Comparison of ENCODE assay signal across 8 mouse cellular contexts in the genomic region with DNA sequence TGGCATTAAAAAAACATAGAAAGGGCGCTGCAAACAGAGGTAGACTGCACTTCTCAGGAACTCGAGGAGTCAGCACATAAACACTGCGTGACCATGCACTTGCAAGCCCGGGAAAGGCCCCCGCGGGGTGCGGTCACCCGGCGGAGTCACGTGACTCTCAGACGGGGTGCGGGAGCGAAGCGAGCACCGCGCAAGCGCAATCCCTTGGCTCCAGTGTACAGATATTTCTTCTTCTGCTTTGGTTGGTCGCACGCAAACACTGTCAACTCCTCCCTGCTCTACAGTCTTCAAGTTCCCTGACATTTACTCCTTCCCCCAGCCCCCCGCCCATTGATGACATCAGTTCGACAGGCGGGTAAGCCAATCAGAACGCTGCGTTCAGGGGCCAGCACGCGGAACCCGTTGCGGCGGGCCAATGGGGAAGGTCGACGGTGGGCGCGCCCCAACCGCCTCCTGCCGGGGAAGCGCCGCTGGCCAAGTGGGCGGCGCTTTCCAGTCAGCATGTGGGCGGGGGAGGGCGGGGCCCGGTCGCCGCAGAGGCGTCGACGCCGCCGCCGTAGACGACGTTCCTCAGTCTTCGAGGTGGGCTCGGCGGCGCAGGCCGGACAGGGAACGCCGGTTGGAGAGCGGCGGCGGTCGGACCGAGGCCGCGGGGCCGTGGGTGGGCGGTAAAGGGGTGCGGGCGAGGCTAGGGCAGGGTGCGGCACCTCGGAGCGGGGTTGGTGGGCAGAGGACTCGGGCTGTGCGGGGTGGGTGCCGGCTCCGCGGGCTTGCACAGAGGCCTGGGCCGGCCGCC. TPM values are rescaled to one million over a fixed set of nuclear protein-coding genes. Genes with fewer than 3 reads are reported as not detected.
A peak's percentile ranks its signal among the peaks of the same experiment; 100 is the strongest.
DNase-seq lines count a peak whose midpoint lies in the region; ATAC-seq lines count a peak whose summit lies in the region.

A gene (plus strand): TSS at position 537 of the 796 bp plus-strand sequence.

- H3K4me3 ChIP-seq in forebrain, embryonic 14.5 days (ENCODE audit: low read depth, low read length): peak within 1 kb of the TSS; percentile 99
- peak within 1 kb of the TSS; percentile 96 for H3K4me3 ChIP-seq in neural tube, embryonic 15.5 days (replicated peaks)

- intact Hi-C loops in heart, postnatal 14 days (cut with DNase I): loop anchor here (2.0 kb wide), 2 partner anchors 39 to 89 kb away; no protein-coding TSS in a partner anchor

- peak within 1 kb of the TSS; percentile 92 for H3K4me2 ChIP-seq in forebrain, embryonic 14.5 days (ENCODE audit: low read length)
- peak within 1 kb of the TSS; percentile 98 for H3K4me2 ChIP-seq in neural tube, embryonic 15.5 days

- under 1% methylated on average over 74 of the region's 80 CpGs for WGBS in forebrain, embryonic 14.5 days
- WGBS in neural tube, embryonic 15.5 days: under 1% methylated on average over 76 of the region's 80 CpGs

- DNase-seq in ES-CJ7 (ENCODE audit: low read depth, low spot score): peak; percentile 100
- peak; percentile 98 for DNase-seq in cerebellum, adult 11 months
- peak; percentile 99 for DNase-seq in forebrain, embryonic 14.5 days (ENCODE audit: low spot score)
- DNase-seq in heart, postnatal 14 days: peak; percentile 97
- peak; percentile 97 for DNase-seq in layer of hippocampus, adult 11-12 months (ENCODE audit: low spot score)
- peak; percentile 100 for DNase-seq in lung, adult 18-20 months
- peak; percentile 99 for DNase-seq in testis, postnatal 14 days (ENCODE audit: low spot score)

- H3K27ac ChIP-seq in forebrain, embryonic 14.5 days (ENCODE audit: low read depth, low read length): peak within 1 kb of the TSS; percentile 96
- H3K27ac ChIP-seq in neural tube, embryonic 15.5 days (replicated peaks): peak within 1 kb of the TSS; percentile 95

- peaks cover 21% of the 10 kb centered on the region for H3K4me1 ChIP-seq in forebrain, embryonic 14.5 days (ENCODE audit: control insufficient read depth, insufficient read depth, low read length)
- H3K4me1 ChIP-seq in neural tube, embryonic 15.5 days: peaks cover 33% of the 10 kb centered on the region

- no peaks in the 10 kb centered on the region for H3K9me3 ChIP-seq in forebrain, embryonic 14.5 days (replicated peaks; ENCODE audit: control insufficient read depth, low read length)
- no peaks in the 10 kb centered on the region for H3K9me3 ChIP-seq in neural tube, embryonic 15.5 days (replicated peaks)

- H3K27me3 ChIP-seq in forebrain, embryonic 14.5 days (replicated peaks; ENCODE audit: control insufficient read depth, insufficient read depth, low read length): no peaks in the 10 kb centered on the region
- H3K27me3 ChIP-seq in neural tube, embryonic 15.5 days (replicated peaks): no peaks in the 10 kb centered on the region

- peak within 1 kb of the TSS; percentile 99 for H3K9ac ChIP-seq in forebrain, embryonic 14.5 days (ENCODE audit: low read length)
- peak within 1 kb of the TSS; percentile 100 for H3K9ac ChIP-seq in neural tube, embryonic 15.5 days (replicated peaks)

- H3K36me3 ChIP-seq in forebrain, embryonic 14.5 days (ENCODE audit: control insufficient read depth, insufficient read depth, low read length): peaks cover 15% of the 10 kb centered on the region; the same call in 1 of the 2 replicates
- H3K36me3 ChIP-seq in neural tube, embryonic 15.5 days: no peaks in the 10 kb centered on the region

- ATAC-seq in forebrain, embryonic 14.5 days: peak; percentile 95
- ATAC-seq in neural tube, embryonic 15.5 days (ENCODE audit: low FRiP score): peak; percentile 97

RNA-seq across cellular contexts. Expression of the gene that starts here (rescaled TPM):
- polyA plus RNA-seq in forebrain, embryonic 14.5 days (2014; fragmentation: Nextera tagmentation; extraction: Ambion mirVana): 19.6 and 24.9 TPM in 2 replicates
- 100 to 1,000 TPM; 111 to 112 TPM for total RNA-seq in heart, postnatal 14 days (2021)
- 23.4 and 25.3 TPM in 2 replicates for polyA plus RNA-seq in neural tube, embryonic 15.5 days (2015; fragmentation: Nextera tagmentation; extraction: Ambion mirVana)

Comparison
In these comparisons a context has a peak if more than half of its experiments do, and no peak if none do; other contexts are left out.
1. Peak in every context shown above with its lines: DNase-seq, ATAC-seq, H3K4me3 ChIP-seq and H3K27ac ChIP-seq.